Mouse (Mus musculus) forebrain, embryonic 14.5 days (tissue): ENCODE data around the gene Rnf166. TPM values are rescaled to one million over a fixed set of nuclear protein-coding genes. Genes with fewer than 3 reads are reported as not detected.

Experiments
- ATAC-seq: fragments of 200-750 bp; cut with Nextera tagmentation; 2 replicates; pipeline ENCODE4 v1.8.0; 2017; ENCODE audit warnings: mild to moderate bottlenecking, moderate library complexity
- DNase-seq: peaks from one replicate; pipeline ENCODE4 v3.0.0-alpha.2; 2015; ENCODE audit warnings: low spot score
- H3K27ac ChIP-seq: fragments of 300-500 bp; sonication (generic); 2 replicates; pipeline ENCODE4 v1.5.1; 2014; ENCODE audit warnings: low read depth, mild to moderate bottlenecking, control low read depth, low read length, moderate library complexity
- H3K27me3 ChIP-seq: fragments of 300-500 bp; sonication (generic); replicated peaks from 2 replicates; pipeline ENCODE4 v1.6.1; 2014; ENCODE audit warnings: low read length, control low read depth, mixed read lengths; ENCODE audit not compliant: control insufficient read depth, insufficient read depth
- H3K36me3 ChIP-seq: fragments of 300-500 bp; sonication (generic); 2 replicates; pipeline ENCODE4 v1.6.1; 2014; ENCODE audit warnings: low read length, control low read depth; ENCODE audit not compliant: control insufficient read depth, insufficient read depth
- H3K4me1 ChIP-seq: fragments of 300-500 bp; sonication (generic); 2 replicates; pipeline ENCODE4 v1.6.1; 2014; ENCODE audit warnings: antibody characterized with exemption, low read length, control low read depth; ENCODE audit not compliant: control insufficient read depth, insufficient read depth
- H3K4me2 ChIP-seq: fragments of 300-500 bp; sonication (generic); 2 replicates; pipeline ENCODE4 v1.6.1; 2014; ENCODE audit warnings: mild to moderate bottlenecking, control low read depth, low read length
- H3K4me3 ChIP-seq: fragments of 300-500 bp; sonication (generic); 2 replicates; pipeline ENCODE4 v1.5.1; 2014; ENCODE audit warnings: low read depth, low read length, control low read depth
- H3K9ac ChIP-seq: fragments of 300-500 bp; sonication (generic); 2 replicates; pipeline ENCODE4 v1.6.1; 2014; ENCODE audit warnings: mild to moderate bottlenecking, low read length, control low read depth, moderate library complexity
- H3K9me3 ChIP-seq: fragments of 300-500 bp; sonication (generic); replicated peaks from 2 replicates; pipeline ENCODE4 v1.6.1; 2016; ENCODE audit warnings: low read length, control low read depth, mixed read lengths; ENCODE audit not compliant: control insufficient read depth
- WGBS: fragments of 180-500 bp; shearing (Covaris S2); extraction: QIAGEN DNeasy Blood & Tissue Kit; methylation state at CpG from one replicate; pipeline ENCODE4 v1.1.7; 2014; 5-methylcytosine and 5-hydroxymethylcytosine counted together
- polyA plus RNA-seq: library from polyadenylated mRNA; unstranded; fragments of >200 nt; fragmentation: Nextera tagmentation; extraction: Ambion mirVana; gene quantifications from 2 replicates; pipeline ENCODE4 v1.2.1, GENCODE M21; 2014

The Rnf166 gene
- polyA plus RNA-seq: 28.8 and 32.2 TPM in 2 replicates

GRCm38 (mm10) chr8:122475580-122476320, at the start of gene Rnf166, which contains the start of gene Ctu2:
Rnf166 (minus strand) TSS chr8:122476064.
Ctu2 (plus strand) TSS chr8:122476143.
- H3K4me3 ChIP-seq: peak within 1 kb of the TSS; percentile 98
- no peaks in the 10 kb centered on the region for H3K9me3 ChIP-seq
- peak within 1 kb of the TSS; percentile 89 for H3K4me2 ChIP-seq
- WGBS: under 1% methylated on average over 93 of the region's 103 CpGs
- peaks cover 9% of the 10 kb centered on the region; the same call in 1 of the 2 replicates for H3K4me1 ChIP-seq
- peak within 1 kb of the TSS; percentile 79 for H3K27ac ChIP-seq
- DNase-seq (peak; percentile 91), ATAC-seq (peak; percentile 97)
- H3K27me3 ChIP-seq: no peaks in the 10 kb centered on the region
- peak within 1 kb of the TSS; percentile 96 for H3K9ac ChIP-seq
- H3K36me3 ChIP-seq: peaks cover 41% of the 10 kb centered on the region

- WGBS: 77% methylated on average over 6 of the region's 6 CpGs
- no peaks in the 10 kb centered on the region for H3K9me3 ChIP-seq
Measured at GRCm38 (mm10) chr8:122525004-122525403, 49.1 kb upstream of the Rnf166 start.

GRCm38 (mm10) chr8:122524506-122524905, 48.6 kb upstream of the Rnf166 start:
- H3K4me1 ChIP-seq: peaks cover 19% of the 10 kb centered on the region
- peak; percentile 22; the same call in 1 of the 2 replicates for ATAC-seq
- DNase-seq: no peak
- no peaks in the 10 kb centered on the region for H3K27me3 ChIP-seq
- no peaks in the 10 kb centered on the region for H3K36me3 ChIP-seq
- H3K9me3 ChIP-seq: no peaks in the 10 kb centered on the region
- no peak overlapping the region for H3K4me3 ChIP-seq
- H3K4me2 ChIP-seq: peak overlapping the region; percentile 44
- H3K9ac ChIP-seq: no peak overlapping the region; the same call in 1 of the 2 replicates
- WGBS: 46% methylated on average over 6 of the region's 6 CpGs
- H3K27ac ChIP-seq: no peak overlapping the region

More at GRCm38 (mm10) chr8:122525004-122525403, 49.1 kb upstream of the Rnf166 start:
- H3K4me2 ChIP-seq: no peak overlapping the region
- peaks cover 19% of the 10 kb centered on the region for H3K4me1 ChIP-seq
- H3K9ac ChIP-seq: no peak overlapping the region
- H3K27me3 ChIP-seq: no peaks in the 10 kb centered on the region
- ATAC-seq: no peak
- no peak overlapping the region for H3K27ac ChIP-seq
- no peak for DNase-seq
- no peak overlapping the region for H3K4me3 ChIP-seq
- H3K36me3 ChIP-seq: no peaks in the 10 kb centered on the region

- Histone ChIP-seq H3K27ac (peak overlapping the region; percentile 52), H3K9me3 (no peaks in the 10 kb centered on the region), H3K9ac (peak overlapping the region; percentile 45; the same call in 1 of the 2 replicates), H3K4me2 (peak overlapping the region; percentile 44), H3K4me1 (peaks cover 19% of the 10 kb centered on the region), H3K27me3 (no peaks in the 10 kb centered on the region), H3K36me3 (no peaks in the 10 kb centered on the region), H3K4me3 (no peak overlapping the region)
- 9% methylated on average over 23 of the region's 23 CpGs for WGBS
- peak; percentile 85 for ATAC-seq
- DNase-seq: peak; percentile 86
Measured at GRCm38 (mm10) chr8:122523652-122524360, 47.9 kb upstream of the Rnf166 start.

- 0 out of 2 replicates have a peak overlapping the region, but pooled peaks have one; percentile 45 for H3K9ac ChIP-seq
- H3K27me3 ChIP-seq: no peaks in the 10 kb centered on the region
- H3K4me1 ChIP-seq: peaks cover 19% of the 10 kb centered on the region
- no peak; the same call in 1 of the 2 replicates for ATAC-seq
- peak overlapping the region; percentile 44 for H3K4me2 ChIP-seq
- no peaks in the 10 kb centered on the region for H3K36me3 ChIP-seq
- H3K4me3 ChIP-seq: no peak overlapping the region
- WGBS: 67% methylated on average over 14 of the region's 14 CpGs
- no peak for DNase-seq
- no peaks in the 10 kb centered on the region for H3K9me3 ChIP-seq
- peak overlapping the region; percentile 52 for H3K27ac ChIP-seq
Measured at GRCm38 (mm10) chr8:122522796-122523651, 47.2 kb upstream of the Rnf166 start.

- 77% methylated on average over 11 of the region's 11 CpGs for WGBS
- Histone ChIP-seq H3K9me3 (no peaks in the 10 kb centered on the region), H3K27ac (no peak overlapping the region), H3K27me3 (no peaks in the 10 kb centered on the region), H3K36me3 (no peaks in the 10 kb centered on the region), H3K4me3 (no peak overlapping the region), H3K4me2 (no peak overlapping the region), H3K4me1 (peaks cover 19% of the 10 kb centered on the region), H3K9ac (no peak overlapping the region)
- DNase-seq (no peak), ATAC-seq (no peak)
Measured at GRCm38 (mm10) chr8:122520611-122521010, 44.7 kb upstream of the Rnf166 start.

- no peak overlapping the region for H3K4me3 ChIP-seq
- no peak overlapping the region for H3K9ac ChIP-seq
- H3K36me3 ChIP-seq: no peaks in the 10 kb centered on the region
- no peaks in the 10 kb centered on the region for H3K4me1 ChIP-seq
- H3K4me2 ChIP-seq: no peak overlapping the region
- ATAC-seq (no peak), DNase-seq (no peak)
- no peaks in the 10 kb centered on the region for H3K27me3 ChIP-seq
- no peaks in the 10 kb centered on the region for H3K9me3 ChIP-seq
- no peak overlapping the region; the same call in 1 of the 2 replicates for H3K27ac ChIP-seq
- WGBS: 35% methylated on average over 6 of the region's 6 CpGs
Measured at GRCm38 (mm10) chr8:122517541-122518190, 41.8 kb upstream of the Rnf166 start.

- Histone ChIP-seq H3K4me3 (no peak overlapping the region), H3K4me2 (no peak overlapping the region), H3K9ac (no peak overlapping the region), H3K9me3 (no peaks in the 10 kb centered on the region), H3K27me3 (no peaks in the 10 kb centered on the region), H3K4me1 (no peaks in the 10 kb centered on the region), H3K36me3 (no peaks in the 10 kb centered on the region), H3K27ac (no peak overlapping the region)
- 93% methylated on average over 14 of the region's 14 CpGs for WGBS
- ATAC-seq: no peak
- DNase-seq: no peak
Measured at GRCm38 (mm10) chr8:122515699-122516098, 39.8 kb upstream of the Rnf166 start.
